Mouse (Mus musculus) small intestine, adult 2 months (tissue): Measurements from ENCODE around the gene Gm42742. TPM values are rescaled to one million over a fixed set of nuclear protein-coding genes. Genes with fewer than 3 reads are reported as not detected.

Experiments
- H3K27ac ChIP-seq: fragments of 200-500 bp; 2 replicates; pipeline ENCODE4 v1.5.1; 2012; ENCODE audit warnings: low read depth, low read length, control low read depth, inconsistent platforms; ENCODE audit not compliant: insufficient read depth
- H3K27me3 ChIP-seq: fragments of 200-500 bp; 2 replicates; pipeline ENCODE4 v1.6.1; 2012; ENCODE audit warnings: mild to moderate bottlenecking, moderate library complexity, low read length, inconsistent platforms; ENCODE audit not compliant: control insufficient read depth, insufficient read depth
- H3K36me3 ChIP-seq: fragments of 200-500 bp; 2 replicates; pipeline ENCODE4 v1.6.1; 2012; ENCODE audit warnings: mild to moderate bottlenecking, low read length, control low read depth, inconsistent platforms; ENCODE audit not compliant: control insufficient read depth, insufficient read depth
- H3K4me1 ChIP-seq: fragments of 200-500 bp; 2 replicates; pipeline ENCODE4 v1.6.1; 2012; ENCODE audit warnings: low read length, inconsistent platforms, mixed read lengths; ENCODE audit not compliant: control insufficient read depth, insufficient read depth, insufficient read length
- H3K4me3 ChIP-seq: fragments of 200-500 bp; 2 replicates; pipeline ENCODE4 v1.5.1; 2012; ENCODE audit warnings: low read depth, mild to moderate bottlenecking, control low read depth, inconsistent platforms, low read length, moderate library complexity
- CTCF ChIP-seq: fragments of 200-500 bp; IDR thresholded peaks from 2 replicates; pipeline ENCODE4 v1.5.1; 2012; ENCODE audit warnings: low read depth, mild to moderate bottlenecking, control low read depth, inconsistent platforms, low read length, moderate library complexity, mixed read lengths; ENCODE audit not compliant: insufficient replicate concordance, insufficient read length; ENCODE audit errors: extremely low read depth
- POLR2A ChIP-seq: fragments of 200-500 bp; IDR thresholded peaks from 2 replicates; pipeline ENCODE4 v1.6.1; 2012; ENCODE audit warnings: low read depth, mild to moderate bottlenecking, control low read depth, inconsistent platforms, low read length, moderate library complexity
- WGBS: fragments of 180-500 bp; shearing (Covaris S2); methylation state at CpG from one replicate; pipeline ENCODE4 v1.1.7; 2018; 5-methylcytosine and 5-hydroxymethylcytosine counted together
- polyA plus RNA-seq: library from polyadenylated mRNA; depleted of rRNA; stranded (reverse); fragments of >200 nt; gene quantifications from 2 replicates; pipeline ENCODE4 v1.2.3, GENCODE M21; 2012; rRNA removed

Gm42742 gene
- polyA plus RNA-seq, 1 experiment: 26.4 TPM

DNA sequence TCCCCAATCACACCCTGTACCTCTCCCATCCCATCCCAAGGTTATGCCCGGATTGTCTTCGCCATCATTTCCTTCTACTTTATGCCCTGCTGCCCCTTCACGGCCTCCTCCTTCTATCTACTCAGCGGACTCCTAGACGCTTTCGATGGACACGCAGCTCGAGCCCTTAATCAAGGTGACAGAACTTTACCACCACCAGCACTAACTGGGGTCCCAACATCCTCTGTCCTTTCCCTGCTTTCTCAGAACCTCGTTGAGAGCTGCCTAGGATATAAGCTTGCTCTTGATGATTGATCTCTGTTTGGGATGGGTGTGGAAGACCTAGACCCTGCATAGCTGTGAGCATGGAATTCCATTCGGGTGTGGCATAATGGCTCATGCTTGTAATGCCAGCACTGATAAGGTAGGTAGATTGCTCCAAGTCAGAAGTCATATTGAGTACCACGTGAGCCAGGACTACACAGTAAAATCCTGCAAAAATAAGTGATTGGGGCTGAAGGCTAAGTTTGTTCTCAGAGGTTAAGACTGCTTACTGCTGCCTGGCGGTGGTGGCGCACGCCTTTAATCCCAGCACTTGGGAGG, 43.9 kb downstream of the Gm42742 start:
- peak overlapping the region; percentile 97 for H3K27ac ChIP-seq
- H3K4me1 ChIP-seq: peaks cover 24% of the 10 kb centered on the region
- 6% methylated on average over 14 of the region's 14 CpGs for WGBS
- H3K27me3 ChIP-seq: no peaks in the 10 kb centered on the region
- TF ChIP-seq POLR2A (no peak), CTCF (no peak)
- H3K36me3 ChIP-seq: peaks cover 30% of the 10 kb centered on the region
- H3K4me3 ChIP-seq: peak overlapping the region; percentile 90

DNA sequence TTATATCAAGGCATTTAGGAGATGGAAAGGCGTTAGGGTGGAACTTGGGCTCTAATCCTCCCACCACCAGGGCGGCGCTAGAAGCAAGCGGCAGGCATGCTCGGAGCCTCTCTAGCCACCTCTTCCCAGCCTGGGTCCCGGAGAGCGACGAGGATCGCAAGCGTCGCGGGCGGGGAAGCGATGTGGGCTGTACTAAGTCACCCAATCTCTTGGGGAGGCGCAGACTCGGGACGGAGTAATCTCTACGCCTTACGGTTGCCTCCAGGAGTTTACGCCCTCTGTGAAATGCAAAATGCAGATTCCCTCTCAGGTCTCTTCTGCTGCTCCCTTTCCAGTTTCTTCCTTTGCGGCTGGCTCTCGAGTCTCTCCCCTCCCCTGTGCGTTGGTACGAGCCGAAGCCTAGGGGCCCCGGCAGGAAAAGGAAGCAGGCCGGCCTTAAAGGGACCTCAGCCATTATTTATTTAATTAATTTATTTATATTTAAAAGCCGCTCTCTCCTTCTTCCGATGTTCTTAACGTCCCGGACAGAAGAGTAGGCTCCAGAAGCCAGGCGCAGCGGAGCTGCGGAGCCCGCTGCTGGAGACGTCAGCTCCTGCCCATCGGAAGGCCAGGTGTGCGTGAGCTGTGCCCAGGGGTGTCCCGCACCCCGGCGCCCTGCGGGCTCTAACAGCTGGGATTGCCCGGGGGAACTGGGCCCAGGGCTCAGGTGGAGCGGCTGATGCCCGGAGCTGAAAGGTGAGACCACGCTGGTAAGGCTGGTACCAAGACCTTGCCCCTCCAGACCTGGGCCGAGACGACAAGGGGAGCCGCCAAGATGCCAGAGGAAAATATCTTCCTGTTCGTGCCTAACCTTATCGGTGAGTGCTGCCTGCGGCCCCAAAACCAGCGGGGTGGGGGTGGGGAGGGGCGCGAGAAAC, 44.7 kb downstream of the Gm42742 start, which contains the start of gene Cdiptos:
Cdiptos (minus strand) TSS at position 149 of the 917 bp plus-strand sequence.
- TF ChIP-seq POLR2A (peak; percentile 25; the same call in 1 of the 2 replicates), CTCF (peak; percentile 90)
- Histone ChIP-seq H3K4me1 (peaks cover 18% of the 10 kb centered on the region), H3K27me3 (no peaks in the 10 kb centered on the region), H3K4me3 (peak within 1 kb of the TSS; percentile 90), H3K36me3 (peaks cover 29% of the 10 kb centered on the region), H3K27ac (peak within 1 kb of the TSS; percentile 99)
- WGBS: under 1% methylated on average over 55 of the region's 55 CpGs

DNA sequence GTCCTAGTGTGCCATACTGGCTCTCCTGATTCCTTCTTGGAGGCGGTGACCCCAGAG, 45.2 kb downstream of the Gm42742 start, which contains the start of gene Cdipt:
Cdipt (plus strand) TSS at position 22 of the 57 bp plus-strand sequence.
- TF ChIP-seq CTCF (no peak), POLR2A (no peak)
- H3K27ac ChIP-seq: peak within 1 kb of the TSS; percentile 99
- H3K4me1 ChIP-seq: peaks cover 16% of the 10 kb centered on the region
- 0% methylated on average over 1 of the region's 1 CpGs for WGBS
- H3K4me3 ChIP-seq: peak within 1 kb of the TSS; percentile 90
- no peaks in the 10 kb centered on the region for H3K27me3 ChIP-seq
- peaks cover 26% of the 10 kb centered on the region for H3K36me3 ChIP-seq

DNA sequence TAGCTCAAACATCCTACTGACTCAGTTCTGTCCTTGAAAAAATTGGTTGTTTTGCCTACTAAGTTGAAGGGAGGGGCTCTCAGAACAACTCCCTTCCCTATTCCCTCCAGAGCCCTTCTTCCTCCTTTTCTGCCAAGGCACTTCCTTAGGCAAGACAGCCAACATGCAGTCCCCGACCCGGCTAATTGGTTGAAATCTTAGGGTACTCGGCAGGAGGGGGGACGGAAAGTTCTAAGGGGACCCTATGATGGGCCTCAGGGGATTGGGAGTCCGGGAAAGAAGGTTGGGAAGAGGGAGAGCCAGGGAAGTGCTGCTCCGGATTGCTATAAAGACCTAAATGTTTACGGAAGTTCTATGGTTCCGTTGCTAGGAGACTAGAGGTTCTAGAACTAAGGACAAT, 45.4 kb downstream of the Gm42742 start:
- TF ChIP-seq POLR2A: no peak
- TF ChIP-seq CTCF: no peak
- H3K27ac ChIP-seq: peak overlapping the region; percentile 48; the same call in 1 of the 2 replicates

DNA sequence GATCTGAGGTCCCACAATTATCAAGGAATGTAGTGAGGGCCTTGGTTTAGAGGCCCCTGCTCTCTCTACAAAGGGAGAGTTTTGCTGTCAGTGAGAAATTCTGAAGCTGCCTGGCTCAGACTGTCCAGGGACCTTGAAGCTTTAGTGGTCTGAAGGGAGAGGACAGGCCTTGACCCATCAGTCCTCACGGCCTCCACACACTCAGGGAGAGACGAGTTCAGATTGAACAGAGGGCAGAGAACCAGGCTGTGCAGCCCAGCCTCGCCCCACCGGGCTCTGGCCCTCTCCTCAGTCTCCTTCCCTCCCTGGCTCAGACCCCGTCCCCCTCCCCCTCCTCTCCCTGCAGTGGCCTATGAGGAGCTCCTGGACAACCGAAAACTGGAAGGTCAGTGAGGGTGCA, 53.5 kb downstream of the Gm42742 start:
- no peak overlapping the region for H3K27ac ChIP-seq
- H3K4me1 ChIP-seq: no peaks in the 10 kb centered on the region
- H3K4me3 ChIP-seq: no peak overlapping the region
- TF ChIP-seq POLR2A (no peak), CTCF (no peak)
- 83% methylated on average over 6 of the region's 6 CpGs for WGBS
- no peaks in the 10 kb centered on the region for H3K36me3 ChIP-seq
- H3K27me3 ChIP-seq: no peaks in the 10 kb centered on the region

More for the DNA sequence above, 45.4 kb downstream of the Gm42742 start:
- Histone ChIP-seq H3K4me3 (peak overlapping the region; percentile 90), H3K36me3 (peaks cover 26% of the 10 kb centered on the region), H3K4me1 (peaks cover 16% of the 10 kb centered on the region), H3K27me3 (no peaks in the 10 kb centered on the region)
- WGBS: 5% methylated on average over 8 of the region's 8 CpGs

DNA sequence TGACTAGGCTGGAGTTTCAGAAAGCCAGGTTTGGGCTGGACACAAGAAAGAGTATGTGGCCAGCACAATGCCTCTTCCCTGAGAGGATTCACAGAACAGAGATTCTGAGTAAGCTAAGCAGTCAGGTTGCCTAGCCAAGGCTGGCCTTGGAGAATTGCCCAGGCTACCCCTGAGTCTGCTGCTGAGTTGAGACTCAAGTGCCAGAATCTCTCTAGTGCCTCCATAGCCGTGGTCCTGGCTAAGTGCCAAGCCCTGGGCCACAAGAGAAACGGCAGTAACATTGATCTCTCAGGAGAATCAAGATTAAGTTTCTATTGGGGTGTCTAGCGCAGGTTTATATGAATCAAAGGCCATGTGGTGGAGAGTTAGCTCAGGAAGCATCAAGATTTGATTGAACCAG, 55.3 kb downstream of the Gm42742 start:
- TF ChIP-seq POLR2A (no peak), CTCF (no peak)
- no peaks in the 10 kb centered on the region for H3K4me1 ChIP-seq
- 18% methylated on average over 3 of the region's 3 CpGs for WGBS
- H3K4me3 ChIP-seq: no peak overlapping the region
- no peaks in the 10 kb centered on the region for H3K27me3 ChIP-seq
- H3K36me3 ChIP-seq: no peaks in the 10 kb centered on the region
- no peak overlapping the region for H3K27ac ChIP-seq

Other genes starting within 250 kb of the Gm42742 start
- gene Ypel3, start 244.1 kb downstream of the Gm42742 start, polyA plus RNA-seq: 153 and 244 TPM in 2 replicates
- gene Tbx6, start 239.6 kb downstream of the Gm42742 start, polyA plus RNA-seq: 1.4 and 2.4 TPM in 2 replicates
- gene Ppp4c, start 228.6 kb downstream of the Gm42742 start, polyA plus RNA-seq: 101 and 199 TPM in 2 replicates
- gene Fam57b, start 223.4 kb downstream of the Gm42742 start, polyA plus RNA-seq: 2.2 and 4.1 TPM in 2 replicates
- gene 4930451I11Rik, start 189.5 kb downstream of the Gm42742 start, polyA plus RNA-seq: not detected in 2 replicates
- not detected in 2 replicates for gene Doc2a, start 173.7 kb downstream of the Gm42742 start, polyA plus RNA-seq
- gene Hirip3, start 159.1 kb downstream of the Gm42742 start, polyA plus RNA-seq: 1.3 and 3.6 TPM in 2 replicates
- gene Ino80e, start 158.7 kb downstream of the Gm42742 start, polyA plus RNA-seq: 16.5 and 42.8 TPM in 2 replicates
- 42.3 and 77.4 TPM in 2 replicates for gene Taok2, start 136.4 kb downstream of the Gm42742 start, polyA plus RNA-seq
- 51.5 and 143 TPM in 2 replicates for gene Tmem219, start 98.2 kb downstream of the Gm42742 start, polyA plus RNA-seq
- 9.1 and 18.8 TPM in 2 replicates for gene Kctd13, start 92.2 kb downstream of the Gm42742 start, polyA plus RNA-seq
- gene Asphd1, start 71.5 kb downstream of the Gm42742 start, polyA plus RNA-seq: 0.18 and 0.19 TPM in 2 replicates
- gene Sez6l2, start 70.5 kb downstream of the Gm42742 start, polyA plus RNA-seq: 1.3 and 2.6 TPM in 2 replicates
- gene Cdipt, start 45.2 kb downstream of the Gm42742 start, polyA plus RNA-seq: 157 and 467 TPM in 2 replicates
- gene Cdiptos, start 45.0 kb downstream of the Gm42742 start, polyA plus RNA-seq: 0.15 and 0.74 TPM in 2 replicates
- 148 and 353 TPM in 2 replicates for gene Mvp, start 6.5 kb downstream of the Gm42742 start, polyA plus RNA-seq
- gene Pagr1b, start 4.6 kb downstream of the Gm42742 start, polyA plus RNA-seq: 0.76 and 2.9 TPM in 2 replicates
- 1.6 and 3.7 TPM in 2 replicates for gene Pagr1a, start 3.7 kb downstream of the Gm42742 start, polyA plus RNA-seq
- gene Prrt2, start 114 bp upstream of the Gm42742 start, polyA plus RNA-seq: 1.3 and 2.7 TPM in 2 replicates
- 103 and 248 TPM in 2 replicates for gene Maz, start 5.9 kb upstream of the Gm42742 start, polyA plus RNA-seq
- 3.7 and 5.8 TPM in 2 replicates for gene Kif22, start 21.4 kb upstream of the Gm42742 start, polyA plus RNA-seq
- gene Zg16, start 66.2 kb upstream of the Gm42742 start, polyA plus RNA-seq: 4,647 and 5,350 TPM in 2 replicates
- gene AI467606, start 70.3 kb upstream of the Gm42742 start, polyA plus RNA-seq: 21.2 and 22.7 TPM in 2 replicates
- gene Qprt, start 101.1 kb upstream of the Gm42742 start, polyA plus RNA-seq: 0.37 and 1.7 TPM in 2 replicates
- gene Spn, start 116.7 kb upstream of the Gm42742 start, polyA plus RNA-seq: 2.4 and 3.9 TPM in 2 replicates
- 7.6 and 13.9 TPM in 2 replicates for gene Cd2bp2, start 175.0 kb upstream of the Gm42742 start, polyA plus RNA-seq
- 17.5 and 44.1 TPM in 2 replicates for gene Tbc1d10b, start 187.4 kb upstream of the Gm42742 start, polyA plus RNA-seq
- gene Mylpf, start 187.8 kb upstream of the Gm42742 start, polyA plus RNA-seq: 0.74 and 1.3 TPM in 2 replicates
- 4.9 and 8.1 TPM in 2 replicates for gene Zfp553, start 212.0 kb upstream of the Gm42742 start, polyA plus RNA-seq
- 14.3 and 34.1 TPM in 2 replicates for gene Sept1, start 212.0 kb upstream of the Gm42742 start, polyA plus RNA-seq
- 100.0 and 118 TPM in 2 replicates for gene Zfp771, start 223.2 kb upstream of the Gm42742 start, polyA plus RNA-seq
- gene Dctpp1, start 239.6 kb upstream of the Gm42742 start, polyA plus RNA-seq: 56.3 and 62.1 TPM in 2 replicates